Mouse (Mus musculus): Measurements from ENCODE around the gene Elof1. TPM values are rescaled to one million over a fixed set of nuclear protein-coding genes. Genes with fewer than 3 reads are reported as not detected.

Gene Elof1
- polyA plus RNA-seq, 1 experiment from 2014 or later = 181 TPM

DNA sequence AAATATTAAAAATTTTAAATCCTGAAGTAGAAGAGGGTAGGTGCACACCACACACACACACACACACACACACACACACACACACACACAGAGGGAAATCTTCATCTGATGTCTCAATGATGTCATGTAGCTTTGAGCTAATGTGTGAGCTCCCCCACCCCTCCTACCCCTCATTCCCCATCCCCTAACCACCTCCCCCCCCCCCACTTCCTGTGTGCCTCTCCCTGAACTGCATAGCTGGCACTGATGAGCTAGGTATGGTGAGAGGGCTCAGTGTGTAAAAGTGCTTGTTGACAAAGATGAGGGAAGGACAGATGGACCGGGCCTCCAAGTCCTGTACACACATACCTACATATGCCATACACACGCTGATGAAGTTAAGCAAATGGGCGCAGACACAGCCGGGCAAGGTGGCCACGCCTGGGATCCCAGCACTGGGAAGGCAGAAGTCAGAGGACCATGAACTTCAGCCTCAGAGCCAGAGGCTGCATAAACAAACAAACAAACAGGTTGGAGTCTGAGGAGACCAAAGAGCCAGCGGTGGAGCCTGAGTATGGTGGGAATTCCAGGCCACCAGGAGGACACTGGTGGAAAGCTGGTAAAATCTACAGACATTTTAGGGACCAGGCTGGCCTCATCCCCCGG is 17.4 kb upstream of the Elof1 start:
- no peak overlapping the region for H3K4me3 ChIP-seq
- H3K27ac ChIP-seq = no peak overlapping the region
- H3K4me2 ChIP-seq = no peak overlapping the region
- H3K9ac ChIP-seq = no peak overlapping the region
- WGBS = 87% methylated on average over 7 of the region's 7 CpGs
- no peaks in the 10 kb centered on the region for H3K9me3 ChIP-seq
- peaks cover 22% of the 10 kb centered on the region for H3K27me3 ChIP-seq (replicated peaks)
- peaks cover 3% of the 10 kb centered on the region; the same call in 1 of the 2 replicates for H3K4me1 ChIP-seq
- ATAC-seq (replicated peaks) = no peak
- H3K36me3 ChIP-seq (replicated peaks) = no peaks in the 10 kb centered on the region

DNA sequence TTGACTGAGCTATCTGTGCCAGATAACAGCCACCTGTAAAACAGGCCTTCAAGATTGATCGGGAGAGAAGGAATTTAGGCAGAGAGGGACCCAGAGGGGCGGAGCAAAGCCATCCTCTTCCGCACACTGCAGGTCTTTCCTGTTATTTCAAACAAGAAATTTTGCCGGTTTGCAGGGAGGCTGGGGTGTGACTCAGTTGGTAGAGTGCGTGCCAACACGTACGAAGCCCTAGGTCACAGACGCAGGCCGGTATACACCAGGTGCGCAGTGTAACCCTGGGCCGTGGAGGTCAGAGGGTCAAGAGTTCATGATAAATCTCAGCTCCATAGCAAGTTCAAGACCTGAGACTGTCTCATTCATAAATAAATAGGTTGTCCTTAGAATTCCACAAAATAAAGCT is 15.2 kb upstream of the Elof1 start:
- no peak overlapping the region for H3K27ac ChIP-seq
- peak overlapping the region; percentile 34 for H3K4me2 ChIP-seq
- H3K9me3 ChIP-seq = no peaks in the 10 kb centered on the region
- H3K36me3 ChIP-seq (replicated peaks) = no peaks in the 10 kb centered on the region
- H3K4me1 ChIP-seq = peaks cover 2% of the 10 kb centered on the region; the same call in 1 of the 2 replicates
- peaks cover 22% of the 10 kb centered on the region for H3K27me3 ChIP-seq (replicated peaks)
- no peak overlapping the region for H3K4me3 ChIP-seq
- ATAC-seq (replicated peaks) = no peak
- WGBS = 55% methylated on average over 11 of the region's 11 CpGs
- no peak overlapping the region for H3K9ac ChIP-seq

GRCm38 (mm10) chr9:22131226-22131981 is 14.4 kb upstream of the Elof1 start:
- Histone ChIP-seq H3K9ac (no peak overlapping the region), H3K36me3 (replicated peaks) (no peaks in the 10 kb centered on the region), H3K27ac (no peak overlapping the region), H3K4me2 (peak overlapping the region; percentile 34), H3K27me3 (replicated peaks) (peaks cover 22% of the 10 kb centered on the region), H3K4me3 (no peak overlapping the region; the same call in 1 of the 2 replicates), H3K4me1 (no peaks in the 10 kb centered on the region), H3K9me3 (no peaks in the 10 kb centered on the region)
- no peak for ATAC-seq (replicated peaks)
- 2% methylated on average over 35 of the region's 35 CpGs for WGBS

- WGBS = 87% methylated on average over 15 of the region's 15 CpGs
- H3K4me3 ChIP-seq = no peak overlapping the region
- H3K9ac ChIP-seq = no peak overlapping the region
- H3K27me3 ChIP-seq (replicated peaks) = 0 out of 2 replicates have a peak, but pooled peaks cover 2% of the 10 kb centered on the region
- no peaks in the 10 kb centered on the region for H3K36me3 ChIP-seq (replicated peaks)
- H3K4me2 ChIP-seq = no peak overlapping the region
- no peak for ATAC-seq (replicated peaks)
- no peak overlapping the region for H3K27ac ChIP-seq
- H3K9me3 ChIP-seq = no peaks in the 10 kb centered on the region
- H3K4me1 ChIP-seq = no peaks in the 10 kb centered on the region
Observed at GRCm38 (mm10) chr9:22125246-22126027, 8.5 kb upstream of the Elof1 start.

DNA sequence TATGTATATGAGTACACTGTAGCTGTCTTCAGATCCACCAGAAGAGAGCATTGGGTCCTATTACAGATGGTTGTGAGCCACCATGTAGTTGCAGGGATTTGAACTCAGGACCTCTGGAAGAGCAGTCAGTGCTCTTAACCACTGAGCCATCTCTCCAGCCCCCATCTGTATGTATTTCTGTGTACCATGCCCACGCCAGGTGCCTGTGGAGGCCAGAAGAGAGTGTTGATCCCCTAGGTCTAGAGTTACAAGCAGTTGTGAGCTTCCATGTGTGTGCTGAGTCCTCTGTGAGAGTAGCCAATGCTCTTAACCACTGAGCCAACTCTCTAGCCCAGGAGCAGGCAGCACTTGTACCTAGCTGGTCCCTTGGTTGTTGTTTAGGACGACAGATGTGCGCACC is 7.2 kb upstream of the Elof1 start:
- Histone ChIP-seq H3K4me2 (no peak overlapping the region), H3K27ac (no peak overlapping the region), H3K9me3 (no peaks in the 10 kb centered on the region), H3K4me3 (no peak overlapping the region), H3K36me3 (replicated peaks) (no peaks in the 10 kb centered on the region), H3K9ac (no peak overlapping the region), H3K27me3 (replicated peaks) (no peaks in the 10 kb centered on the region), H3K4me1 (no peaks in the 10 kb centered on the region)
- WGBS = 87% methylated on average over 3 of the region's 3 CpGs
- ATAC-seq (replicated peaks) = no peak

DNA sequence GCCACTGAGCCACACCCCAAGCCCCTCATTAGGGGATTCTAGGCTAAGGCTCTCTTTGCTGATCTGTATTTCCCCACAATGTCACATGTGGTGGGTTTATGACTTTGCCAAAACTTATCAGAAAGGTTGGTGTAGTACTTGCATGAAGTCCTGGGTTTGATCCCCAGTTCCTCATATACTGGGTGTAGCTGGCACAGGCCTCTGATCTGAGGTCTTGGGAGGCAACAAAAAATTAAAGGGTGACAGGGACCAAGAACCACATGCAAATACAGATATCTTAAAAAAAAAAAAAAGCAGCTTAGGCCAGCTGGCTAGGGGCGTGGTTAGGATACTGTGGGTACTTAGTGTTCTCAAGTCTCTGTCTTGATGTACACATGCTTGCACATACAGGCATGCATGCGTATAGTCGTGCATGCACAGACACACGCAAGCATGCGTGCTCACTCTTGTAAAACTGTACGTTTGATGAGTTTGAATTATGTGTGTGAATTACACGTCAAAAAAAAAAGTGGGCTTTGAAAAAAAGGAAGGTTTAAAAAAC is 6.2 kb upstream of the Elof1 start:
- no peak overlapping the region for H3K9ac ChIP-seq
- no peaks in the 10 kb centered on the region for H3K4me1 ChIP-seq
- no peak overlapping the region for H3K4me2 ChIP-seq
- no peaks in the 10 kb centered on the region for H3K9me3 ChIP-seq
- no peak overlapping the region for H3K4me3 ChIP-seq
- WGBS = 88% methylated on average over 7 of the region's 7 CpGs
- H3K36me3 ChIP-seq (replicated peaks) = no peaks in the 10 kb centered on the region
- H3K27ac ChIP-seq = no peak overlapping the region
- ATAC-seq (replicated peaks) = no peak
- no peaks in the 10 kb centered on the region for H3K27me3 ChIP-seq (replicated peaks)

- H3K4me1 ChIP-seq = peaks cover 8% of the 10 kb centered on the region; the same call in 1 of the 2 replicates
- H3K27me3 ChIP-seq (replicated peaks) = no peaks in the 10 kb centered on the region
- no peaks in the 10 kb centered on the region for H3K36me3 ChIP-seq (replicated peaks)
- no peaks in the 10 kb centered on the region for H3K9me3 ChIP-seq
- no peak overlapping the region for H3K4me3 ChIP-seq
- 83% methylated on average over 3 of the region's 3 CpGs for WGBS
- no peak for ATAC-seq (replicated peaks)
- H3K27ac ChIP-seq = no peak overlapping the region
- H3K4me2 ChIP-seq = no peak overlapping the region
- H3K9ac ChIP-seq = no peak overlapping the region
Observed at GRCm38 (mm10) chr9:22122005-22122404, 5.0 kb upstream of the Elof1 start.

DNA sequence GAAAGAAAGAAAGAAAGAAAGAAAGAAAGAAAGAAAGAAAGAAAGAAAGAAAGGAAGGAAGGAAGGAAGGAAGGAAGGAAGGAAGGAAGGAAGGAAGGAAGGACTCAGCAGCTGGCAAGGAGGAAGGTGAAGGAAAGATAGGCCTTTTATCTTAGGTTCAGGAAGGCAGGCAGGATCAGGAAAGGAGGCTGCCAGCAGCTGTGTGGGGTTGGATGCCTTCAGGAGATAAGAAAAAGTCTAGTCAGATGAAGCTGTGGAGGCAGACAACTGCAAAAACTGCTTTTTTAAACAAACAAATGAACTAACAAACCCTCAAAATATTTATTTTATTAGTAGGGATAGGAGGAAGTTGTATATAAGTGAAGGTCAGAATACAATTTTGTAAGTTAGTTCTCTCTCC is 4.6 kb upstream of the Elof1 start:
- Histone ChIP-seq H3K9ac (no peak overlapping the region), H3K4me2 (no peak overlapping the region), H3K27ac (no peak overlapping the region), H3K36me3 (replicated peaks) (no peaks in the 10 kb centered on the region), H3K4me3 (no peak overlapping the region), H3K9me3 (no peaks in the 10 kb centered on the region), H3K27me3 (replicated peaks) (no peaks in the 10 kb centered on the region), H3K4me1 (peaks cover 8% of the 10 kb centered on the region; the same call in 1 of the 2 replicates)
- no peak for ATAC-seq (replicated peaks)

DNA sequence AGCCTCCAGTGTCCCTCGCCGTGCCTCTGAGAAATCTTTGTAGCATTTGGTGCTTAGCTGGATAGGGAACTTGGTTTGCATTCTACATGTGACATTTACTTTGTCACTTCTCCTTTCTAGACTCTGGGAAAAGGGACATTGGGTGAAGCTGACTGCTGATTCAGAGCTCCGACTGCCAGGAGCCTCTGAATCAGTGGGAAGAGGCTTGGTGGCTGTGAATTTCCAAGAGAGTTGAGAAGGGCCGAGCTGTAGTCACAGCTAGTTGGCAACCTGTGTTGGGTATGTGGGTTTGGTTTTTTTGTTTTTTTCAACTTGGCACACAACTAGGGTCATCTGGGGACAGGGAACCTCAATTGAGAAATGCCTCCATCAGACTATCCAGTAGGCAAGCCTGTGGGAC is 2.6 kb upstream of the Elof1 start:
- no peaks in the 10 kb centered on the region for H3K27me3 ChIP-seq (replicated peaks)
- no peak overlapping the region for H3K9ac ChIP-seq
- H3K4me1 ChIP-seq = peaks cover 20% of the 10 kb centered on the region
- H3K9me3 ChIP-seq = no peaks in the 10 kb centered on the region
- no peak for ATAC-seq (replicated peaks)
- no peaks in the 10 kb centered on the region for H3K36me3 ChIP-seq (replicated peaks)
- 92% methylated on average over 4 of the region's 4 CpGs for WGBS
- H3K4me3 ChIP-seq = no peak overlapping the region
- H3K4me2 ChIP-seq = no peak overlapping the region
- no peak overlapping the region for H3K27ac ChIP-seq

DNA sequence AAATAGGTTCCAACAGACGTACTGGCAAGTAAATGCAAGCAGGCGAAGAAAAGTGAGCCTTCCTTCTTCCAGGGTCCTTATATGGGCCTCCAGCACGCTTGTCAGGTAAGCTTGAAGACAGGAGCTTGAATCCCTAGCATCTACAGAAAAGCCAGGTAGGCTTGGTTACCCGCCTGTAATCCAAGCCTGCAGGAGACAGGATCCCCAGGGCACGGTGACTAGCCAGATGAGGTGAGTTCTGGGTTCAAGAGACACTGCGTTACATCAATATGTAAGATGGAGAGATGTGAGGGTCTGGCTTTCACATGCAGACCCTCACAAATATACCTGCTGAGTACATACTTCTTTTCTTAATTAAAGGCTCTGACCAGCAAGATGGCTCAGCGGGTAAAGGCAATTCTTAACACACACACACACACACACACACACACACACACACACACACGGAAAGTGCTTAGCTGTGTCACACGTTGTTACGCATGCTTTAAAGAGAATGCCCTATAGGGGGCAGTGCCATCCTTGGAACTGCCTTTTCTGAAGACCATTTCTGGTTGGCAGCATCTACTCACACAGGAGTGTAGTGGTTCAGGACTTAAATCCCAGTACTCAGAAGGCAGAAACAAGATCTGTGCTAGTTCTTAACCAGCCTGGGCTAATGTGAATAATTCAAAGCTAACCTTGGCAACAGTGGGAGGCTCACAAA is 933 bp upstream of the Elof1 start:
- 47% methylated on average over 10 of the region's 10 CpGs for WGBS

GRCm38 (mm10) chr9:22116086-22116485 is 886 bp downstream of the Elof1 start:
- Histone ChIP-seq H3K4me1 (peaks cover 20% of the 10 kb centered on the region), H3K27me3 (replicated peaks) (no peaks in the 10 kb centered on the region), H3K4me2 (peak overlapping the region; percentile 77), H3K4me3 (peak overlapping the region; percentile 67), H3K27ac (no peak overlapping the region), H3K9me3 (no peaks in the 10 kb centered on the region), H3K9ac (peak overlapping the region; percentile 80), H3K36me3 (replicated peaks) (peaks cover 8% of the 10 kb centered on the region; the same call in 1 of the 2 replicates)
- 17% methylated on average over 15 of the region's 15 CpGs for WGBS
- no peak for ATAC-seq (replicated peaks)

More for the DNA sequence above, 933 bp upstream of the Elof1 start:
- Histone ChIP-seq H3K36me3 (replicated peaks) (0 out of 2 replicates have a peak, but pooled peaks cover 1% of the 10 kb centered on the region), H3K4me2 (peak overlapping the region; percentile 77), H3K27ac (peak overlapping the region; percentile 72; the same call in 1 of the 2 replicates), H3K9ac (peak overlapping the region; percentile 60; the same call in 1 of the 2 replicates), H3K4me1 (peaks cover 20% of the 10 kb centered on the region), H3K27me3 (replicated peaks) (no peaks in the 10 kb centered on the region), H3K4me3 (peak overlapping the region; percentile 67), H3K9me3 (no peaks in the 10 kb centered on the region)
- no peak for ATAC-seq (replicated peaks)

All from midbrain, embryonic 15.5 days (tissue).